Mouse (Mus musculus) cortical plate, adult 2 months (tissue): ENCODE measurements around the gene Arhgap29. TPM values are rescaled to one million over a fixed set of nuclear protein-coding genes. Genes with fewer than 3 reads are reported as not detected.

Experiments used
- H3K27ac ChIP-seq: fragments of 200-500 bp; 2 replicates; pipeline ENCODE4 v1.5.1; 2012; ENCODE audit warnings: low read length, control low read depth, inconsistent platforms; ENCODE audit not compliant: insufficient read depth
- H3K4me1 ChIP-seq: fragments of 200-500 bp; 2 replicates; pipeline ENCODE4 v1.6.1; 2011; ENCODE audit warnings: low read length; ENCODE audit not compliant: control insufficient read depth, insufficient read depth
- H3K4me3 ChIP-seq: fragments of 200-500 bp; 2 replicates; pipeline ENCODE4 v1.5.1; 2011; ENCODE audit warnings: mild to moderate bottlenecking, low read length, control low read depth; ENCODE audit not compliant: insufficient read depth
- CTCF ChIP-seq: fragments of 200-500 bp; IDR thresholded peaks from 2 replicates; pipeline ENCODE4 v1.5.1; 2011; ENCODE audit warnings: mild to moderate bottlenecking, control low read depth, low read length; ENCODE audit not compliant: insufficient read depth; ENCODE audit errors: extremely low read depth
- POLR2A ChIP-seq: fragments of 200-500 bp; IDR thresholded peaks from 2 replicates; pipeline ENCODE4 v1.6.1; 2011; ENCODE audit warnings: mild to moderate bottlenecking, low read length, control low read depth; ENCODE audit not compliant: insufficient read depth; ENCODE audit errors: extremely low read depth
- polyA plus RNA-seq: library from polyadenylated mRNA; depleted of rRNA; stranded (reverse); fragments of >200 nt; gene quantifications from 2 replicates; pipeline ENCODE4 v1.2.3, GENCODE M21; 2012

Arhgap29 gene
- polyA plus RNA-seq, 1 experiment: 16.8 TPM

DNA sequence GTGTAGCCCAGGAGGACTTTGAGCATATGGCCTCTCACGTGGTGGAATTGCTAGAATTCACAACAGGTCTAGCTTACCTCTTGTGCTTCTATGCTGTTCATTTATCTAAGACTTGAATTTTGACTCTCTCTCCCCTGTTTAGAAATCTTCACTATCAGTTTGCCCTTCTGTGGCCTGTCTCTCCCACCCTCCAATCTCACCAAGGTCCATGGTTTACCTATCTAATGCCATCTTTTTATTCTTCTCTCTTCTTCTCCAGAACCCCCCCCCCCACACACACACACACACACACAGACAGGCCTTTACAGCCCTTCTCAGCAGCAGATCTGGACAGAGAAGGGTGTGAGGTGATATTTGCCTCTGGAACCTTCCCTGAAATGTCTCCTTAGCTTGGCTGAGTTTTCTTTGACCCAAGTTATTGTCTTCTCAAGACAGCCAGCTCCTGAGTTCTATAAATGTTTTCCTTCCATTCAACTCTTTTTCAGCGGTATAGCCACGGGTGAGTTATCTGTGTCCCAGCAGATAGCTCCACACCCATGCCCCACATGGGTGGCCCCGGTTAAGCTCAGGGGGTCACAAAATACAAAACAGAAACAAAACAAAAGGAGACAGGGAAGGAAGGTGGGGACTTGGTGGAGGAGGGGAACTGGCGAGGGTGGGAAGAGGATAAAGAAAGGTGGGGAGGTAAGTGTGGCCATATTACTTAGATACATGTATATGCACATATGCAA lies 35.4 kb upstream of the Arhgap29 start:
- TF ChIP-seq CTCF (no peak), POLR2A (no peak)
- no peaks in the 10 kb centered on the region for H3K4me1 ChIP-seq
- no peak overlapping the region for H3K27ac ChIP-seq
- H3K4me3 ChIP-seq: no peak overlapping the region

DNA sequence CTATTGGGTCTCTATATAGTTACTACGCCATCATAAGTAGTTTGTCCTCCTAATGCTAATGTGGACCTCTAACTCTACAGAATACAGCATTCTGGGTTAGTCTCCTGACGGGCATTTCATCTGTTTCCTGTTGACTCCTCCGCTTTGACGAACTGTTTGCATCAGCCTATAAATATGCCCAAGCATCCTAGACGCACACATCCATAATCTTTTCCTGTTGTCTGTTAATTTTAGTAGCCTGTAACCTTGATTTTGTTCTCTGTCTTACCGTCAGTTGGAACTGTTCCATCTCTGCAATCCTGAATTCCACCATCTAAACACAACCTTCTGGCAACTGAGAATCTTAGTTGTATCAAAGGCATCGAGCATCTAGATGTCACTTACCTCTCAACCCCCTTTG lies 34.7 kb upstream of the Arhgap29 start:
- TF ChIP-seq POLR2A (no peak), CTCF (no peak)
- Histone ChIP-seq H3K27ac (no peak overlapping the region), H3K4me3 (no peak overlapping the region), H3K4me1 (no peaks in the 10 kb centered on the region)

DNA sequence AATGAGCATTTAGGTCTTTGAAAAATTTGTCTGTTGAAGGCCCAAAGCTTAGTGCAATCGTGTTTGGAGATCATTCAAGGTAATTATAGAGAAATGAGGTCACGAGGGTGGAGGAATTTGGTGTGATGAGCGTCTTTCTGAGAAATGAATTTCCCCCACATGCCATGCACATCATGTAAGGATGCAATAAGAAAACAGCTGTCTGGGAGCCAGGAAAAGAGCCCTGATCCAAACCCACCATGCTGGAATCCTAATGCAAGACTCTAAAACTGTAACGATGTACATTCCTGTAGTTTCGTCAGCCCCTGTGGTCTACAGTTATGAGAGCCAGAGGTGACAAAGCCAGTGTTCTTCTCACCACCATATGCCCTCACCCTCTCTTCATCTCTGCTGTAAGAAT lies 32.4 kb upstream of the Arhgap29 start:
- Histone ChIP-seq H3K4me3 (no peak overlapping the region), H3K27ac (no peak overlapping the region), H3K4me1 (no peaks in the 10 kb centered on the region)
- TF ChIP-seq POLR2A: no peak
- TF ChIP-seq CTCF: no peak

DNA sequence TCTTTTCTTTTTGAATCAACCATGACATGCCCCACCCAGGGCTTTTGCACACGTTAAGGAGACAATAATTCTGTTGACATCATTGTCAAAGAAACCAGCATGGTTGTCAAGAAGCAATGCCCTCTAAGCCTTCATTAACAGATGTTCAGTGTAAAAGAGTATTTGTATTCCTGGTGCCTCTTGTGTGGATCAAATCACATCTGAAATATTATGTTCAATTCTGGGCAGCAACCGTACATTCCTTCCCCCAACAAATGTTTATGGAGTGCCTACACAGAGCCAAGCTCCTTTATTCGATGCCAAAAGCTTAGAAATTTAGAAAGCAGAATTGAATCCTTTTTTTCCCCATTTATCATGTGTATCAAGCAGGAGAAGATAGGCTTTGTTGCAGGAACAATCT lies 31.6 kb upstream of the Arhgap29 start:
- TF ChIP-seq CTCF (no peak), POLR2A (no peak)
- no peaks in the 10 kb centered on the region for H3K4me1 ChIP-seq
- H3K4me3 ChIP-seq: no peak overlapping the region
- H3K27ac ChIP-seq: no peak overlapping the region

DNA sequence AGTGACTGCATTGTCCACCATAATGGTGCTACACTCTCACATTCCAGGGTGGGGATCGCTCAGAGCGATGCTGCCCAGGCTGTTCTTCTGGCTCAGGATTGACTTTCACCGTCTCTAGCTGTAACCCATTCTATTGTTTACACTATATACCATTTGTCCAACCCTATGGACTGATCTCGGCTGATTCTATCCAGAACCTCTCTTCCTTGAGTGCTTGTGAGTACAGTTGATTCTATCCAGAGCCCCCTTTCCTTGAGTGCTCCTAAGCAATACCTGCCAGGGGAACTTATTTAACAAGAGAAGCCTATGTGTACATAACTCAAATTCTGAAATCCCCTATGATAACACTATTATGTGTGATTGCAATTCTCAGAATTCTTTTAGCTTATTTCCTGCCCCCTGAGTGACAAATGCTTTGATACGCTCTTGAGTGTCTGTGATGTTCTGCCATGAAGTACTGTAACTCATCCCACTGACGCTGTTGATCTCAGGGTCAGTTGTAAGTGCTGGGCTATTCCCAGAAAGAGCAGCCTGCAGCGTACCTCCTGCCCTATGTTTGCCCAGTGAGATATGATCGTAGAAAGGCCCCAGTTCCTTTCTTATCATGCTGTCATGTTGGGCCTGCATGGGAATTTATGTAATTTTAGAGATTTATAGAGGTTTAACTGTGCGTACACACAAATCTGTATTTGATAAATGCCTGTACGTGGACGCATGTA lies 27.4 kb upstream of the Arhgap29 start:
- TF ChIP-seq CTCF: no peak
- no peak for TF ChIP-seq POLR2A
- Histone ChIP-seq H3K4me3 (no peak overlapping the region), H3K4me1 (no peaks in the 10 kb centered on the region), H3K27ac (no peak overlapping the region)

DNA sequence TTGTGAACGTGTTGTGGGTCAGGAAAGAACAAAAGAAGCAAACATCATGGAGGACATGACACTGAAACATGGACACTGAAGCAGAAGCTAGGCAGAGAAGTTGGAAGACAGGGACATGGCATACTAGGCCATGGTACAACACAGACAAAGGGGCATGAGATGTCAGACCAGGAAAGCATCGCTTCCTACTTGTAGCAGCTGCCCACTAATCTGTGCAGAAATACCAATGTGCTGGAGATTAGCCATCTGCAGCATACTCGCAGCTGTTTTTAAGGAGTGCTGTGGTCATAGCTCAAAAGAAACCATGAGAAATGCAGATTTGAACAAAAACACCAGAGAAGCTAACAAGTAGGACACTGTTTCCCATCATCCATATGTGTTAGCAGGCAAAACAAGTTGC lies 24.7 kb upstream of the Arhgap29 start:
- Histone ChIP-seq H3K4me3 (no peak overlapping the region), H3K4me1 (no peaks in the 10 kb centered on the region), H3K27ac (no peak overlapping the region)
- no peak for TF ChIP-seq POLR2A
- no peak for TF ChIP-seq CTCF

DNA sequence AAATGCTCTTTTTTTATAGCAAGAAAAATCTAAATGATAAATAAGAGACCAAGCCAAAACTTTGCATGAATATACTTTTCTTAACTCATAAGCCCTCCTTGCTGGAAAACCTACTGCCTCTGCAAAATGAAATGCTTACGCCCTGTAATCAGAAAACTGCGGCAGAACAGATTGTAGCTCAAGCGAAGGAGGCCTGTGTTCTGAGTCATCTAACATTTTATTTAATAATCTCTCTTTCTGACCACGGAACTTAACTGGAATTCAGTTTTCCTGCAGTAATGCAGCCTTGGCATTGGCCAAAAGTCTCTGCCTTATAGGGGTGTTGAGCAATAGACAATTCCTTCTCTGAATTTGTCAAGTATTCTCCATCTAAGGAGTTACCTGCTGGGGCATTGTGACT lies 19.5 kb upstream of the Arhgap29 start:
- Histone ChIP-seq H3K4me3 (no peak overlapping the region), H3K27ac (no peak overlapping the region), H3K4me1 (no peaks in the 10 kb centered on the region; the same call in 1 of the 2 replicates)
- TF ChIP-seq POLR2A: no peak
- no peak for TF ChIP-seq CTCF

DNA sequence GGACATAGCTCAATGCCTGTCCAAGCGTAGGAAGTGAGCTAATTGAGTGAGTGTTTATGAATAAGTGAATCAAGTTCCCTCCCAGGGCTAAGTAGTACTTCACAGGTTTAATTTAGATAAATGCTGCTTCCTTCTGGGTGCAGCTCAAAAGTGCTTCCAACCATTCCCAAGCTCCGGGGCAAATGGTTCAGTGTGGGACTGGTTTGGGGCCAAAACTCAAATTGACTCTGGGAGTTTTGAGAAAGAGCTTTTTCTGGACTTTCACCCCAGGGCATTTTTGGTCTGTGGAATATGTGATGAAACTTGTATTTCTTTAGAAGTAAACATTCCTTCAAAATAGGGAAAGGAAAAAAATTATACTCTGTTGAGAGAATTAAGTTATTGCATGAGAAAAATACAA lies 16.1 kb upstream of the Arhgap29 start:
- TF ChIP-seq POLR2A (no peak), CTCF (no peak)
- Histone ChIP-seq H3K27ac (no peak overlapping the region), H3K4me3 (no peak overlapping the region), H3K4me1 (no peaks in the 10 kb centered on the region; the same call in 1 of the 2 replicates)

DNA sequence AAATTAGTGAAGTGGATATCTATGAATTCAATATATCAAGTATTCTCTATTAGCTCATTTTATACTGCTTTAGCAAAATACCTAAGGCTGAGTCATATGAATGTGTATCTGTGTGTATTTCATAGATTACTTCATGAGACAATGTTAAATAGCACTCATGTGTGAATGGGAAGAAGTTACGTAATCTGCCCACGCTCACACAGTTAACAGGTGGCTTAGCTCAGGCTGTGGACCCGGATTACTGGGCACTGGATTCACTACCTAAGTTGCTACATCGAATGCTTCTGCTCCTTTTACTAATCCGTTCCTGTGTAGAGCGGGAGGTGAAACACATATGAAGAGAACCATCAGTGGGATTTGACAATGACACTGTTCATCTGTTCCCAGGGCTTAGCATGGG lies 15.3 kb upstream of the Arhgap29 start:
- no peak for TF ChIP-seq CTCF
- no peak for TF ChIP-seq POLR2A
- Histone ChIP-seq H3K4me1 (no peaks in the 10 kb centered on the region; the same call in 1 of the 2 replicates), H3K4me3 (no peak overlapping the region), H3K27ac (no peak overlapping the region)

DNA sequence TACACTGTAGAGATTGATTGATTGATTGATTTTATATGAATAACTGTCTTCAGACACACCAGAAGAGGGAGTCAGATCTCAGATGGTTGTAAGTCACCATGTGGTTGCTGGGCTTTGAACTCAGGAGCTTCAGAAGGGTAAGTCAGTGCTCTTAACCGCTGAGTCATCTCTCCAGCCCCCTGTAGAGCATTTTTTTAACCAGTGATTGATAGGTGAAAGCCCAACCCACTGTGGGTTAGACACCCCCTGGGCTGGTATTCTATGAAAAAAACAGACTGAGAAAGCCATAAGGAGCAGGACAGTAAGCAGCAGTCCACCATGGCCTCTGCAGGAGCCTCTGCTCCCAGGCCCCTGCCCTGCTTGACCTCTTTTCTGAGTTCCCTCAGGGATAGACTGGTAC lies 12.7 kb upstream of the Arhgap29 start:
- Histone ChIP-seq H3K4me1 (no peaks in the 10 kb centered on the region), H3K27ac (no peak overlapping the region), H3K4me3 (no peak overlapping the region)
- no peak for TF ChIP-seq POLR2A
- TF ChIP-seq CTCF: no peak
